Mouse (Mus musculus): ENCODE data around the gene Mmrn2. TPM values are rescaled to one million over a fixed set of nuclear protein-coding genes. Genes with fewer than 3 reads are reported as not detected.

Mmrn2 gene
- total RNA-seq (2021): 1 to 10 TPM; 3.8 to 5.1 TPM

DNA sequence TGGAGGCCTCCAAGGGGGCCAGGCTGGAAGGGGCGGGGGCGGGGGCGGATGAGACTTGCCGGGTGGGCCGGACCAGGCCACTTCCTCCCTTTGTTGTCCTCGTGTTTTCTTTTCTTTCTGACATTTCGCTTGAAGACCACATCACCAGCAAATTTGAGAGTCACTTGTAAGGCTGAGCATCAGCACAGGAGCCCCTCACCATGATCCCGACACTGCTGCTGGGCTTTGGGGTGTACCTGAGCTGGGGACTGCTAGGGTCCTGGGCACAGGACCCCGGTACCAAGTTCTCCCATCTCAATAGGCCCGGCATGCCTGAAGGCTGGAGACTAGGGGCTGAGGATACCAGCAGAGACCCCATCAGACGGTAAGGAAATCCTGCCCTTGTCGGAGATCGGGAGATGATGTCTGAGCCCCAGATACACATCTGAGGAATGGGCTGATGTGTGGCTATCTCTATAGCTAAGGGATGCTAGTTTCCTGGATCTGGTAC, at the start of gene Mmrn2:
Gene Mmrn2, plus strand, starts transcription at position 51 of the 490 bp plus-strand sequence.
- intact Hi-C loops (cut with DNase I): loop anchor here (5.0 kb wide), 1 partner anchor 182 kb away; no protein-coding TSS in a partner anchor
- no peak for DNase-seq (ENCODE audit: extremely low spot score in 1 of 2, low spot score in 2 of 2)

DNA sequence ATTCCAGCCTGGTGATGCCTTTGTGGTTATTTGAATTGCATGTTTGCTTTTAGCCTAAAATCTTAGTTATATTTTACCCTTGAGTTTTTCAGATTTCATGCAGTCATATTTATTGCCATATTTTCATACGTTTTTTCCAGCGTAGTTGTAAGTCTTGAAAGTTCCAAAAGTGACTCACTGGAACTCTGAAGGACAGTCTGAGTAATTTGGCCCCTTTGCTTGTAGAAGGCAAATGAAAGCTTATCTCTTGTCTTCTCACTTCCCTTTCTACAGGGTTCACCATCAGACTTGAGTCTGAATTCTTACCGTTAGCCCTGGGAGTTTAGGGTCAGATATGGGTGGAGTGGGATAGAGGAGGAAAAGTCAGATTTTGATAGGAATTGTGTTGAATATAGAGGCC, 48.7 kb upstream of the Mmrn2 start:
- intact Hi-C loops (cut with DNase I): no loop called here
- no peak for DNase-seq (ENCODE audit: extremely low spot score in 1 of 2, low spot score in 2 of 2)

- intact Hi-C loops (cut with DNase I): no loop called here
- no peak for DNase-seq (ENCODE audit: extremely low spot score in 1 of 2, low spot score in 2 of 2)
Observed at GRCm38 (mm10) chr14:34327618-34328017, 47.6 kb upstream of the Mmrn2 start.

DNA sequence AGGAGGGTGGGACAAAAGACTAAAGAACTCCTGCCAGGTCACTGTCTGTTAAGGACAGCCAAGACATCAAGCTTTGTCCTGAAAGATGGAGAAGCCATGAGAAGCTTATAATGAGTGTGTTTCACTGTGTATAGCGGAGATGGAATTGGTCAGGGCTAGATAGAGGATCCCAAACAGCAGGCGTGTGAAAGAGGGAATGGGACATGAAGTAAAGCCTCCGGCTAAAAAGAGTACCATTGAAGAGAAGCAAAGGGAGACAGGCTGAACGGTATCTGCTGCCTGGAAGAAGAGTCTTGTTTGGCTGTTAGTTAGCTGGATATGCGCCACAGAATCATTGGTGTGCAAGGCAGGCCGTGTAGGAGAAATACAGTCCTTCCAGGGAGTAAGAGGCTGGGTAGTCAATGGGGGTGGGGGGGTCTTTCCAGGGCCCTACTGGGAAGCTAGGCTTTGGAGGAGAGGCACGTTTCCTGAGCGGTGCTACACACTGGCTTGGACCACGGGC, 44.6 kb upstream of the Mmrn2 start:
- peak in 1 of 2 experiments; percentile 27 for DNase-seq (ENCODE audit: extremely low spot score in 1 of 2, low spot score in 2 of 2)
- intact Hi-C loops (cut with DNase I): no loop called here

DNA sequence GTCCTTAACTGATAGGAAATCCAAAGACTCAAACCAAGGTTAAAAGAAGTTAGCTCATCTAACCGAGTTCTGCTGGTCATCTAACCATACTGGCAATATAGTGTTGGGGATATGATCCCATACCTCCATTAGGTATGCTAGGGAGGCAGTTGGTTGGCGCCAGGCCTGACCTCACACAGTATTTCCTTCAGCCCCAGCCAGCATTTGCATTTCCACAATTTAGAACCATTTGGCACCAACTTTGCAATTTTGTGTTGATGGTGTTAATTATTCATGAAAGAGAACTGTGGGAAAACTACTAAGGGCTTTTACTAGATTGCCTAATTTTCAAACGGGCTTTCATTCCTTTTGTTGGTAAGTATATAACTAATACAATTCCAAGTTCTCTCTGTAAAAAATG, 43.4 kb upstream of the Mmrn2 start:
- intact Hi-C loops (cut with DNase I): no loop called here
- DNase-seq (ENCODE audit: extremely low spot score in 1 of 2, low spot score in 2 of 2): peak in 1 of 2 experiments; percentile 69

DNA sequence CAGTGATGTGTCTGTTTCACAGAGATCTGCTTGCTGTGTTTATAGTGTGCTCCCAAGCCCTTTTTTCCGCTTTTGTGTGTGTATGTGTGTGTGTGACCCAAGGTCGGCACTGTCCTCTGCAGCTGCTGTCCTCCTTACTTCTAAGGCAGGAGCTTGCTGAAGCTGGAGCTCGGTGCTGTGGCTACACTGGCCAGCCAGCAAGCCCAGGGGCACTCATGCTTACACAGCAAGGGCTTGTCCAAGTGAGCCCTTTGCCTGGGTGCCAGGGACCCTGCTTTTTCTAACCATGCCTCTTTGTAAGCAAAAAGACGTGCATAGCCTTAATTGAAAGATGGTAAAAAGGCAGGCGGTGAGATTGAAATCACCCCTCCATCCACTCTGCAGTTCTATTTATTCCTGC, 42.8 kb upstream of the Mmrn2 start:
- intact Hi-C loops (cut with DNase I): no loop called here
- DNase-seq (ENCODE audit: extremely low spot score in 1 of 2, low spot score in 2 of 2): peak; percentile 50 to 63

DNA sequence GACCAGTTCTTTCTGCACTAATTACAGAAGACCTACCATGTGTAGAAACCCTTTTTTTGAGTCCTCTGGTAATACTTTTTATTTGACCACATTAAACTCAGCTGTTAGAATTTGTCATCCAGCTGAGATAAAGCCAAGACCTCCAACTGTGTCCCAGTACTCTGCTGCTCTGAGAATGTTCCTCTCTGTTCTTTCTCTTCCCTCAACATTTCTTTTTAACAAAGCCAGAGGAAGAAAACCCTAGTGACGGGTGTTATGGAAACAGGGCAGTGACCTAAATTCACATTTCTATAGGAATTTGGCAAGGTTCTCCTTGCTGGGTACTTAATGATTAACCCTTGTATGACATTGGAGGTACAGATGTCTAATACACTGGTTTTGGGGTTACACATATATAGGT, 35.8 kb upstream of the Mmrn2 start:
- DNase-seq (ENCODE audit: extremely low spot score in 1 of 2, low spot score in 2 of 2): peak in 1 of 2 experiments; percentile 24
- intact Hi-C loops (cut with DNase I): no loop called here

GRCm38 (mm10) chr14:34341993-34342392, 33.3 kb upstream of the Mmrn2 start:
- intact Hi-C loops (cut with DNase I): no loop called here
- no peak for DNase-seq (ENCODE audit: extremely low spot score in 1 of 2, low spot score in 2 of 2)

DNA sequence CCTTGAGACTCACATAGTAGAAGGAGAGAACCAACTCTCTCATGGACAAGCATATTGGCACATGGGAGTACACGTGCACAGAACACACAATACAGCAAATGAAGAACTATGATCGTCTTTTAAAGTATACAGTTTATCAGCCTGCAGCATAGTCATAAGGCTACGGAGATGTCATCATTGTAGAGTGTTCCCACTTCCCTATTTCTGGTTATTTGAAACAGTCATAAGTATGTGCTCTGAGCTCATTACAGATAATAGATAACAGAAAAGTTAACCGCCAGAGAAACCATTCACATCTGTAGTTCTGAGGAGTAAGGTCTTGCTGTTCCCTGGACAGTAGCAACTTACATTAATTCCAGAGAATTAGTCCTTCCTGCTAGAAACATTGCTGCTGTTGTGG, 32.2 kb upstream of the Mmrn2 start:
- DNase-seq (ENCODE audit: extremely low spot score in 1 of 2, low spot score in 2 of 2): no peak
- intact Hi-C loops (cut with DNase I): no loop called here

DNA sequence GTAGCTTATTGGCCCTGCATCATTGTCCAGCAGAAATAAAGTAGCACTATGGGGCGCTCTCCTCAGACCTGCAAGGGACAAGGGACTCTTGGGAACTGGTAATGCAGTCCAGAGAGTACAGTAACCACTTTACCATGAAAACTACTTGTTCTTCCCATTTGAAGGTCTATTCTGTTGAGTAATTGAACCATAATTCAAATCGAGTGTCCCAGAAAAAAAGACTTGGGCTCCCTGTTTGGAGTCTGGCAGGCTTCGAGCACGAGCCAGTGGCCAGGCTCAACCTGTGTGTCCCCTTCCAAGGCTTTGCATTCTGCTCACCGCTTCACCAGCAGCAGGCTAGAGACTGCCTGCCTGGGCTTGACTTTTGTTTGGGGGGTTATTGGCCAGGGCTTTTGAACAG, 30.9 kb upstream of the Mmrn2 start:
- intact Hi-C loops (cut with DNase I): no loop called here
- DNase-seq (ENCODE audit: extremely low spot score in 1 of 2, low spot score in 2 of 2): no peak

DNA sequence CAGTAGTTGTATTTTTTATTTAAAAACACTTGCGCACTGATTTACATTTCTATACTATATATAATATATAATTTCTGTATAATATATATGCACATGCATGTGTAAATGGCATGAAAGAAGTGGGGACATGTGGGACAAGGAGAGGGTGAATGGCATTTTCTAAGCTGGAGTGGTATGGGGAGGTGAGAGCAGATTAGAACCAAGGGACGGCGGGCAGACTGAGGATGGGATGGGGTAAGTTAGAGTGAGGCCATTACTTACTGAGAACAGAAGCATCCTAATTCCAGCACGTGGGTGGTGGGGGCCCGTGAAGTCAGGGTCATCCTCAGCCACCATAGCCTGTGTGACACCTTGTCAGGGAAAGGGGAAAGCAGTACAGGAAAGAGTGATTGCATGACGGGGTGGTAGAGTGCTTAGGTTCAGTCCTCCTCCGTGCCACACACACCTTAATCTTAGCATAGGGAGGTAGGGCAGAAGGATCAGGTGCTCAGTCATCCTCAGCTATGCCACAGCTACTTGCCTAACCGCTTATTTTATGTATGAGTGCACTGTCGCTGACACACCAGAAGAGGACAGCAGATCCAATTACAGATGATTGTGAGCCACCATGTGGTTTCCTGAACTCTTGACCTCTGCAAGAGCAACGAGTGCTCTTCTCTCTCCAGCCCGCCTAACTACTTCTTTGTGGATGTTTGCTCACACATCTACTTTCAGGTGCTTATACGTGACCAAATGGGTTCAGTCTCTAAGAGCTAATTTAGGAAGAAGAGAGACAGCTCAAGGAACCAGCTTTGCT, 29.3 kb upstream of the Mmrn2 start:
- no peak for DNase-seq (ENCODE audit: extremely low spot score in 1 of 2, low spot score in 2 of 2)
- intact Hi-C loops (cut with DNase I): no loop called here

- intact Hi-C loops (cut with DNase I): no loop called here
- no peak for DNase-seq (ENCODE audit: extremely low spot score in 1 of 2, low spot score in 2 of 2)
Observed at GRCm38 (mm10) chr14:34347084-34347483, 28.2 kb upstream of the Mmrn2 start.

GRCm38 (mm10) chr14:34348301-34348700, 27.0 kb upstream of the Mmrn2 start:
- DNase-seq (ENCODE audit: extremely low spot score in 1 of 2, low spot score in 2 of 2): no peak
- intact Hi-C loops (cut with DNase I): no loop called here

GRCm38 (mm10) chr14:34349007-34349406, 26.3 kb upstream of the Mmrn2 start:
- intact Hi-C loops (cut with DNase I): no loop called here

GRCm38 (mm10) chr14:34351660-34352059, 23.6 kb upstream of the Mmrn2 start:
- DNase-seq (ENCODE audit: extremely low spot score in 1 of 2, low spot score in 2 of 2): no peak
- intact Hi-C loops (cut with DNase I): no loop called here

More at GRCm38 (mm10) chr14:34349007-34349406, 26.3 kb upstream of the Mmrn2 start:
- DNase-seq (ENCODE audit: extremely low spot score in 1 of 2, low spot score in 2 of 2): no peak

DNA sequence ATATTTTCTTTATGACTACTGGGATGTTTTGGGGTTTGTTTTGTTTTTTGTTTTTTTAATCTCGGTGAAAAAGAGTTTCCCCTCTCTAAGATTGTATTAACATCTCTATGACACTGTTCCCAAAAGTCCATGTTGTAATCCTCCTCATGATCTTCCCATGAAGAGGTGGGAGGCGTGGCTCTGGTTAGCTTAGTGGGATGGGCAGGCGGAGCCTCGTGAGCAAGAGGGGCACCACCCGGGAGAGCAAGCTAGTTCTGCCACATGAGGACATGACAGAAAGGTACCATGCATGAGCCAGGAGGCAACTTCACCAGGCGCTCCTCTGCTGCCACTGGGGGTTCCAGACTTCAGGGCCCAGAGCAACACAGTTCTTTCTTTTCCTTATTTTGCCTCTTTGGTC, 22.7 kb upstream of the Mmrn2 start:
- intact Hi-C loops (cut with DNase I): no loop called here
- DNase-seq (ENCODE audit: extremely low spot score in 1 of 2, low spot score in 2 of 2): no peak

DNA sequence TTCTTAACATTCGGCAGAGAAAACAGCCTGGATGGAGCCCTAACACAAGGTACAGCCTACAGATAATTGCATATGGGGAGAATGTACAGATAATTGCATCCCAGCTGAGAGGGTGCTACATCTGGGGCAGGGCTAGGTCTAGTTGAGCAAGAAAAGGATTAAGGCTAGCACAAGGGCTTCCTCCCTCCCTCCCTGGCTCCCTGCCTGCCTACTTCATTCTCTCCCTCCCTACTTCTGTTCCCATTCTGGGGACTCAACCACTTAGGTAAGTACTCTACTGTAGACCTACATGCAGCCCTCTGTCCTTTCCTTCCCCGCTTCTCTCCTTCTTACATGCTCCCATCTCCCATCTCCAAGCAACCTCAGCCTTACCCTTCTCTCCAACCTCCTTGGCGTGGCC, 21.9 kb upstream of the Mmrn2 start:
- DNase-seq (ENCODE audit: extremely low spot score in 1 of 2, low spot score in 2 of 2): no peak
- intact Hi-C loops (cut with DNase I): no loop called here

GRCm38 (mm10) chr14:34354456-34354855, 20.8 kb upstream of the Mmrn2 start:
- no peak for DNase-seq (ENCODE audit: extremely low spot score in 1 of 2, low spot score in 2 of 2)
- intact Hi-C loops (cut with DNase I): no loop called here

DNA sequence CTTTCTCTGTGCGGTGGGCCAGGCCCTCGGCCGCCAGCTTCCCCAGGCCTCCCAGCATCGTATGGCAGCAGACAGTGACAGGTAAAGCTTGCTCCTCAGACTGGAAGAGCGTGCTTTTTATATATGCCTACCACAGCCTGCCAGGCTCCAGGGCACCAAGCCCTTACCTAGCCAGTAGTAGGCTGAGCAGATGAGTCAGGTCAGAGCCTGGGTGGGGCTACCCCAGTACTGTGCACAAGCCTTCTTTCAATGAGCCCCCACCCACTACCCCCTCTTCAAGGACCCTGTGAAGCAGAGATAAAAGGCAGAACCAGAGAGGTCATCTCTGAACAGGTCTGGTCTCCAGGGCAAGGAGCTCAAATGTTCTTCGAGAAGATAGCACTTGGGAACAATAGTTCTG, 20.0 kb upstream of the Mmrn2 start, which contains the start of gene Fam25c:
Gene Fam25c, minus strand, starts transcription at position 133 of the 400 bp plus-strand sequence.
- intact Hi-C loops (cut with DNase I): no loop called here
- no peak for DNase-seq (ENCODE audit: extremely low spot score in 1 of 2, low spot score in 2 of 2)

GRCm38 (mm10) chr14:34357671-34358455, 17.4 kb upstream of the Mmrn2 start:
- DNase-seq (ENCODE audit: extremely low spot score in 1 of 2, low spot score in 2 of 2): no peak
- intact Hi-C loops (cut with DNase I): no loop called here

Measured in left cerebral cortex, postnatal 10 days (tissue).